Mouse (Mus musculus) C2C12 (cell line): ENCODE measurements around the gene Vmn2r97. TPM values are rescaled to one million over a fixed set of nuclear protein-coding genes. Genes with fewer than 3 reads are reported as not detected.
"Not testable (repeated sequence)": the region's sequence is repeated elsewhere in the genome, so short reads cannot be mapped to it uniquely, and the experiment has no call there.

Experiments used
- H3K27me3 ChIP-seq: one replicate; pipeline ENCODE4 v1.6.1; 2011; ENCODE audit not compliant: control insufficient read depth, insufficient read depth, insufficient read length
- H3K36me3 ChIP-seq: one replicate; pipeline ENCODE4 v1.6.1; 2011; ENCODE audit not compliant: control insufficient read depth, insufficient read depth
- H3K4me3 ChIP-seq: one replicate; pipeline ENCODE4 v1.5.1; 2011; ENCODE audit warnings: mild to moderate bottlenecking, control low read depth; ENCODE audit not compliant: poor library complexity, insufficient read depth, severe bottlenecking
- H3K79me2 ChIP-seq: one replicate; pipeline ENCODE4 v1.6.1; 2011; ENCODE audit not compliant: control insufficient read depth, insufficient read depth
- H3K79me3 ChIP-seq: one replicate; pipeline ENCODE4 v1.6.1; 2011; ENCODE audit warnings: low read depth, control low read depth
- H3ac ChIP-seq: one replicate; pipeline ENCODE3; 2011; ENCODE audit warnings: low read depth; ENCODE audit not compliant: control insufficient read depth, insufficient read length
- CEBPB ChIP-seq: IDR thresholded peaks from one replicate; pipeline ENCODE4 v1.6.1; 2011; ENCODE audit warnings: low read depth, mild to moderate bottlenecking, control low read depth, moderate library complexity
- CTCF ChIP-seq: IDR thresholded peaks from one replicate; pipeline ENCODE4 v1.5.1; 2011; ENCODE audit not compliant: control insufficient read depth, insufficient read depth, insufficient read length
- FOSL1 ChIP-seq: IDR thresholded peaks from one replicate; pipeline ENCODE4 v1.8.0; 2011; ENCODE audit warnings: mild to moderate bottlenecking, low read length; ENCODE audit not compliant: poor library complexity, insufficient read depth, severe bottlenecking
- MAX ChIP-seq: IDR thresholded peaks from one replicate; pipeline ENCODE4 v1.6.1; 2011; ENCODE audit warnings: mild to moderate bottlenecking, control low read depth
- MYOD1 ChIP-seq: IDR thresholded peaks from one replicate; pipeline ENCODE4 v1.6.1; 2011; ENCODE audit warnings: low read depth; ENCODE audit not compliant: control insufficient read depth, insufficient read length
- MYOG ChIP-seq: IDR thresholded peaks from one replicate; pipeline ENCODE4 v1.6.1; 2011; ENCODE audit not compliant: control insufficient read depth, insufficient read length; ENCODE audit errors: extremely low read depth
- USF1 ChIP-seq: IDR thresholded peaks from one replicate; pipeline ENCODE4 v1.6.1; 2011; ENCODE audit warnings: low read depth, mild to moderate bottlenecking, control low read depth, moderate library complexity
- long read RNA-seq, 2 experiments: library from polyadenylated mRNA; unstranded; transcript quantifications; one replicate each; pipeline ENCODE4 v2.0.0; 2019 to 2020
- polyA plus RNA-seq: library from polyadenylated mRNA; unstranded; fragments of >200 nt; fragmentation: generic; extraction: Trizol; gene quantifications from one replicate; pipeline ENCODE4 v1.2.1, GENCODE M21; 2012; ENCODE audit warnings: missing spikeins

Gene Vmn2r97
- polyA plus RNA-seq, result not detected
- long read RNA-seq, experiment 1, result 0 reads
- long read RNA-seq, experiment 2, result 0 reads

DNA sequence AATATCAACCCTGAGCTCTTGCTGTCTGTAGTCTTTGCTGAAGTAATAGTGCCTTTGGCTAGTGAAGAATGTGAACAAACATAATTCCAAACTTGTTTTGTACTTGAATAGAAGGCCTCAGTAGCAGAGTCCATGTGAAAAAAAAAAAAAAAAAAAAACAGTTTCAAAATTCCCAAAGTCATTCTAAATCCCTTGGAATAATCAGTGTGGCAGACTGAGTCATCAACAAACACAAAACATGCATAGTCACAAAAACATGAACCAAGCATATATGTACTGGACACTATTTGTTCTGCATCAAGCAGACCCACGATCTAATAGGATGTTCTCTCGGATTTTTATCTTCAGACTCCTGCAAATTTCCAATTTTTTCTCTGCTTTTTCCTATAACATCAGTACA lies at the start of gene Vmn2r97:
Gene Vmn2r97 (plus strand): TSS at position 301 of the 400 bp plus-strand sequence.
- not testable (repeated sequence) for H3K27me3 ChIP-seq, H3K79me2 ChIP-seq, H3K4me3 ChIP-seq, H3K36me3 ChIP-seq, H3ac ChIP-seq, H3K79me3 ChIP-seq

DNA sequence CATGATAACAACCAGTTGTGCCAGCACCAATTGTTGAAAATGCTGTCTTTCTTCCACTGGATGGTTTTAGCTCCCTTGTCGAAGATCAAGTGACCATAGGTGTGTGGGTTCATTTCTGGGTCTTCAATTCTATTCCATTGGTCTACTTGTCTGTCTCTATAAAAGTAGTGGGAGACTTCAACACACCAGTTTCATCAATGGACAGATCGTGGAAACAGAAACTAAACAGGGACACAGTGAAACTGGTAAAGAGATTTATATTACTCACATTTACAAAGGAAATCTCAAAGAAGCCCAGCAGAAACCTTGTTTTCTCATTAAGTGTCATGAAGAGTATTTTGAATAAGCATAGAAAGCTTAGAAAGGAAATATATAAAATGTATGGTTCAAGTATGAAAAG lies 31.7 kb upstream of the Vmn2r97 start:
- not testable (repeated sequence) for H3K4me3 ChIP-seq, H3K79me2 ChIP-seq, H3ac ChIP-seq, H3K79me3 ChIP-seq, H3K36me3 ChIP-seq, H3K27me3 ChIP-seq

DNA sequence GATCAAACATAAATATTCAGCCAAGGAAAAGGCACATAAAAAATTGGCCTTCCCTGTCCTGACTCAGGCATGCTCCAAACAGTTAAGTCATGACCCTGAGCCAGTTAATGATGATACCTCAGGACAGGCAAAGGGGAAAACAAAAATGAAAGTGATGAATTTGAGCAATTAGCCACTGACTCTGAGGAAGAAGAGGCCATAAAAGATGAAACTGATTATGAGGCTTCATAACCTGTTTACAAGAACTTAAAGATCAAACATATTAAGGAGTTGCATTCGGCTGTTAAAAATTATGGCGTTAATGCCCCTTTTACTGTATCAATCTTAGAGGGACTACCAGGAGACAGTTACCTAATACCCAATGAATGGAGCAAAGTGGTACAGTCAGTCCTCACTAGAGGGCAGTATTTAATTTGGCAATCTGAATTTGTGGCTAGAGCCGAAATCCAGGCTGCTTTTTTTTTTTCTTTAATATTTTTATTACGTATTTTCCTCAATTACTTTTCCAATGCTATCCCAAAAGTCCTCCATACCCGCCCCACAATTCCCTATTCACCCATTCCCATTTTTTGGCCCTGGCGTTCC lies 24.3 kb upstream of the Vmn2r97 start:
- Histone ChIP-seq H3K79me2 (no peaks in the 10 kb centered on the region), H3K79me3 (no peaks in the 10 kb centered on the region), H3K27me3 (no peaks in the 10 kb centered on the region), H3ac (no peak overlapping the region), H3K36me3 (no peaks in the 10 kb centered on the region), H3K4me3 (no peak overlapping the region)
- TF ChIP-seq USF1, result no peak
- TF ChIP-seq MYOG, result no peak
- TF ChIP-seq CTCF, result no peak
- TF ChIP-seq MYOD1, result no peak
- no peak for TF ChIP-seq FOSL1
- TF ChIP-seq CEBPB, result no peak
- TF ChIP-seq MAX, result no peak

DNA sequence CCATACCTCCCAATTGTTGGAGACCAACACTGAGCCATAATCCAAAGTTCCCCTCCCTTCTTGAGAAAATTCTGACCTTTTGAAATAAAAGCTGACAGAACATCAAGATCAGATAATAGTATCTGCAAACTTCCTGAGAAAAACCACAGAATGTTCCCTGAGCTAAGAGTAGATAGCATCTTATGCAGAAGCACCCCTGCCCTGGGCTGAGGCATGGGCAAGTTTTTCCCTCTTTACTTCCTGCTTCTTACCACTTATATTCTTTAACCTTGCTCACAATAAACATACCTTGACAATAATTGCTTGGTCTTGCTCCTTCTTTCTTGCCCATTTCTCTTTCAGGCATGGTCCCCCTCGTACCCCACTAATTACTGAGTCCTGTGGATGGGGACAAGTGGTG lies 43.7 kb downstream of the Vmn2r97 start:
- H3K27me3 ChIP-seq, H3K36me3 ChIP-seq, H3K79me2 ChIP-seq, H3ac ChIP-seq, H3K4me3 ChIP-seq, H3K79me3 ChIP-seq: not testable (repeated sequence)

DNA sequence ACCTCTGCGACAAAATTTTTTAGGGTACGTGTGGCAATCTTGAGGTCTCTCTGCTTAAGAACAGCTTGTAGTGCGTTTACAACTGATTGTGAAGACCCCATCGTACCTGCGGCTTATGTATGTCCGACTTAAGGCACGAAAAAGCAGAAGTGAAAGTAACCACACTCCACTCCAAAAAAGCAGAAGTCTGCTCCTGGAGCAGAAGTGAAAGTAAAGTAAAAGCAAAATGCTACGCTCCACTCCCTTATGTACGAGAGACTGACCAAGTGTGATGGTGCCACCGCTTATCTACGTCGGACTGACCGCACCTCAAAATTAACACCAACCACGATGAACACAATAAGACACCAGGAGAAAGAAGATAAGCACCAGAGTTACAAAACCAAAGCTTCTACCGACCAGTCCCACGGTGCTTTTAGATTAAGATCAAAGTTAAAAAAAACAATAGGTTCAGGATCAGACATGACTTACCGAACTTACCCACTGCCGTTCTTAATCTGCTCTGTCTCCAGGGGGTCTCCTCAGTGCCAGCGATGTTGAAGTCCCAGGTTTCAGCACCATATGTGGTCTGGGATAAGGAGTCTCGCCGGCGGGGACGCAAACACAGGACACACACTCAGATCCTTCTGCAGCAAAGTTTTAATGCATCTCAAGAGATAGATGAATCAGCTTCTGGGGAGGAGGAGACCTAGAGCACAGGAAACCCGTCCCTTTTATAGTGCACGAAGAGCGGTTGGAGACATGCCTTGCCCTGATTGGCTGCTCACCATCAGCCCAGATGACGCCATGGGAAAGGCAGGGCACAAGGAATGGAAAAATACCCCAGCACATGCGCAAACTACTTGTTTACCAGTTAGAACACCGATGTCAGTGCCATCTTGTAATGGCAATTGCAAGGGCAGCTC lies 54.5 kb downstream of the Vmn2r97 start:
- no peak for TF ChIP-seq CTCF
- TF ChIP-seq MYOG, result no peak
- no peak for TF ChIP-seq USF1
- TF ChIP-seq FOSL1, result no peak
- TF ChIP-seq MYOD1, result no peak
- no peak for TF ChIP-seq MAX
- no peak for TF ChIP-seq CEBPB
- no peak overlapping the region for H3K4me3 ChIP-seq
- no peaks in the 10 kb centered on the region for H3K79me2 ChIP-seq
- no peaks in the 10 kb centered on the region for H3K27me3 ChIP-seq
- no peak overlapping the region for H3ac ChIP-seq
- H3K79me3 ChIP-seq, result no peaks in the 10 kb centered on the region
- no peaks in the 10 kb centered on the region for H3K36me3 ChIP-seq

Other genes with a start within 250 kb of the Vmn2r97 start
- gene Vmn2r98, start 139.2 kb downstream of the Vmn2r97 start, polyA plus RNA-seq, result not detected